Mouse (Mus musculus): ENCODE data around the gene Trim32. TPM values are rescaled to one million over a fixed set of nuclear protein-coding genes. Genes with fewer than 3 reads are reported as not detected.

The Trim32 gene
- 188 and 189 TPM in 2 replicates for polyA plus RNA-seq (2014; fragmentation: Nextera tagmentation; extraction: Ambion mirVana)

GRCm38 (mm10) chr4:65604504-65605150, at the start of gene Trim32:
TSS of gene Trim32 (plus strand) at chr4:65604986.
- Histone ChIP-seq H3K4me2 (ENCODE audit: low read depth, low read length) (peak within 1 kb of the TSS; percentile 63), H3K9ac (replicated peaks; ENCODE audit: low read depth, low read length) (peak within 1 kb of the TSS; percentile 81), H3K4me1 (ENCODE audit: control insufficient read depth, insufficient read depth, low read length) (peaks cover 21% of the 10 kb centered on the region), H3K27ac (ENCODE audit: low read depth, low read length) (peak within 1 kb of the TSS; percentile 88), H3K36me3 (ENCODE audit: control insufficient read depth, insufficient read depth, low read length) (no peaks in the 10 kb centered on the region), H3K27me3 (ENCODE audit: control insufficient read depth, insufficient read depth, low read length) (no peaks in the 10 kb centered on the region), H3K4me3 (ENCODE audit: low read depth, low read length) (peak within 1 kb of the TSS; percentile 73), H3K9me3 (ENCODE audit: control insufficient read depth, low read length) (no peaks in the 10 kb centered on the region)
- peak; percentile 98 for ATAC-seq (ENCODE audit: low read depth)
- WGBS: 4% methylated on average over 33 of the region's 33 CpGs

GRCm38 (mm10) chr4:65565493-65565892, 39.3 kb upstream of the Trim32 start:
- no peaks in the 10 kb centered on the region for H3K36me3 ChIP-seq (ENCODE audit: control insufficient read depth, insufficient read depth, low read length)
- H3K27ac ChIP-seq (ENCODE audit: low read depth, low read length): no peak overlapping the region
- H3K9ac ChIP-seq (replicated peaks; ENCODE audit: low read depth, low read length): no peak overlapping the region
- WGBS: 79% methylated on average over 4 of the region's 4 CpGs
- no peak for ATAC-seq (ENCODE audit: low read depth)
- no peaks in the 10 kb centered on the region for H3K27me3 ChIP-seq (ENCODE audit: control insufficient read depth, insufficient read depth, low read length)
- no peak overlapping the region for H3K4me3 ChIP-seq (ENCODE audit: low read depth, low read length)
- no peaks in the 10 kb centered on the region for H3K4me1 ChIP-seq (ENCODE audit: control insufficient read depth, insufficient read depth, low read length)
- H3K9me3 ChIP-seq (ENCODE audit: control insufficient read depth, low read length): no peaks in the 10 kb centered on the region
- H3K4me2 ChIP-seq (ENCODE audit: low read depth, low read length): no peak overlapping the region

DNA sequence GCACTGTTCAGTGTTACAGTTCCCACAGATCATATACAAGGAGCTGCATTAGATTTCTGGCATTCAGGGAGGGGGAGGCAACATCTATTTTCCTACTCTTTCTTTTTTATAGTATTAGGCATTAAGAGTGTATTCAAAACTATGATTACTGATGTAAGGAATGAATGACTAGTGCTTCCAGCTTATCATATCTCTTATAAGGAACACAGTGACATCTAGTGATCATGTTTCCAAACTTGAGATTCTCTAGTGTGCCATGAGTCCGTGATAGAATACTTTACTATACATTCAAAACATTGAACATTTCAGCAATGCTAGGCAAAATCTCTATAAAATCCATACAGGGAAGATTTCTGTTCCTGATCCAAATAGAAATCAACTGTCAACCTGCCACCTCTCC, 24.5 kb upstream of the Trim32 start:
- H3K27me3 ChIP-seq (ENCODE audit: control insufficient read depth, insufficient read depth, low read length): no peaks in the 10 kb centered on the region
- H3K27ac ChIP-seq (ENCODE audit: low read depth, low read length): no peak overlapping the region
- H3K4me1 ChIP-seq (ENCODE audit: control insufficient read depth, insufficient read depth, low read length): no peaks in the 10 kb centered on the region
- H3K36me3 ChIP-seq (ENCODE audit: control insufficient read depth, insufficient read depth, low read length): no peaks in the 10 kb centered on the region
- no peak overlapping the region for H3K4me3 ChIP-seq (ENCODE audit: low read depth, low read length)
- H3K4me2 ChIP-seq (ENCODE audit: low read depth, low read length): no peak overlapping the region
- no peak overlapping the region for H3K9ac ChIP-seq (replicated peaks; ENCODE audit: low read depth, low read length)
- 80% methylated on average over 1 of the region's 1 CpGs for WGBS
- H3K9me3 ChIP-seq (ENCODE audit: control insufficient read depth, low read length): no peaks in the 10 kb centered on the region
- ATAC-seq (ENCODE audit: low read depth): no peak

DNA sequence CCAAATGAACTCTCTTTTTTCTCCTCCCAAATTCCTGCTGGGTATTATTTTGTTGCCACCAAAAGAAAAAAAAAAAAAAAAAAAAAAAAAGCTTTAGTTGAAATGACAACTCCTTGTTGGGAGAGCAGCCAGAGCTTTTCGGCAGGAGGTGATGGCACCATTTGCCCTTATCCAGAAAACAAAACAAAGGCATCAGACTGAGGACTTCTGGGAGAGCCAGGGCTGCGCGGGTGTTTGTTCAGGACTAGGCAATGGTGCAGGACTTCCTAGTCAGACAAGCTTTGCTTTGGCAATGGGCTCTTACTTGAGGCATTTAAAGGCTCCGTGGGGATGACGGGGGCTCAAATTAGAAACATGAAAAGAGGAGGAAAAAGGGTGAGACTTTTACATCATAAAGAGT, 17.8 kb upstream of the Trim32 start:
- Histone ChIP-seq H3K27me3 (ENCODE audit: control insufficient read depth, insufficient read depth, low read length) (no peaks in the 10 kb centered on the region), H3K27ac (ENCODE audit: low read depth, low read length) (no peak overlapping the region), H3K9ac (replicated peaks; ENCODE audit: low read depth, low read length) (no peak overlapping the region), H3K4me1 (ENCODE audit: control insufficient read depth, insufficient read depth, low read length) (no peaks in the 10 kb centered on the region), H3K9me3 (ENCODE audit: control insufficient read depth, low read length) (no peaks in the 10 kb centered on the region), H3K4me3 (ENCODE audit: low read depth, low read length) (no peak overlapping the region), H3K36me3 (ENCODE audit: control insufficient read depth, insufficient read depth, low read length) (no peaks in the 10 kb centered on the region), H3K4me2 (ENCODE audit: low read depth, low read length) (no peak overlapping the region)
- 58% methylated on average over 5 of the region's 5 CpGs for WGBS
- no peak for ATAC-seq (ENCODE audit: low read depth)

GRCm38 (mm10) chr4:65589780-65590179, 15.0 kb upstream of the Trim32 start:
- no peak overlapping the region for H3K4me3 ChIP-seq (ENCODE audit: low read depth, low read length)
- H3K36me3 ChIP-seq (ENCODE audit: control insufficient read depth, insufficient read depth, low read length): no peaks in the 10 kb centered on the region
- no peaks in the 10 kb centered on the region for H3K4me1 ChIP-seq (ENCODE audit: control insufficient read depth, insufficient read depth, low read length)
- H3K27ac ChIP-seq (ENCODE audit: low read depth, low read length): no peak overlapping the region
- no peak overlapping the region for H3K9ac ChIP-seq (replicated peaks; ENCODE audit: low read depth, low read length)
- H3K27me3 ChIP-seq (ENCODE audit: control insufficient read depth, insufficient read depth, low read length): no peaks in the 10 kb centered on the region
- no peak overlapping the region for H3K4me2 ChIP-seq (ENCODE audit: low read depth, low read length)
- no peaks in the 10 kb centered on the region for H3K9me3 ChIP-seq (ENCODE audit: control insufficient read depth, low read length)
- peak; percentile 88 for ATAC-seq (ENCODE audit: low read depth)

DNA sequence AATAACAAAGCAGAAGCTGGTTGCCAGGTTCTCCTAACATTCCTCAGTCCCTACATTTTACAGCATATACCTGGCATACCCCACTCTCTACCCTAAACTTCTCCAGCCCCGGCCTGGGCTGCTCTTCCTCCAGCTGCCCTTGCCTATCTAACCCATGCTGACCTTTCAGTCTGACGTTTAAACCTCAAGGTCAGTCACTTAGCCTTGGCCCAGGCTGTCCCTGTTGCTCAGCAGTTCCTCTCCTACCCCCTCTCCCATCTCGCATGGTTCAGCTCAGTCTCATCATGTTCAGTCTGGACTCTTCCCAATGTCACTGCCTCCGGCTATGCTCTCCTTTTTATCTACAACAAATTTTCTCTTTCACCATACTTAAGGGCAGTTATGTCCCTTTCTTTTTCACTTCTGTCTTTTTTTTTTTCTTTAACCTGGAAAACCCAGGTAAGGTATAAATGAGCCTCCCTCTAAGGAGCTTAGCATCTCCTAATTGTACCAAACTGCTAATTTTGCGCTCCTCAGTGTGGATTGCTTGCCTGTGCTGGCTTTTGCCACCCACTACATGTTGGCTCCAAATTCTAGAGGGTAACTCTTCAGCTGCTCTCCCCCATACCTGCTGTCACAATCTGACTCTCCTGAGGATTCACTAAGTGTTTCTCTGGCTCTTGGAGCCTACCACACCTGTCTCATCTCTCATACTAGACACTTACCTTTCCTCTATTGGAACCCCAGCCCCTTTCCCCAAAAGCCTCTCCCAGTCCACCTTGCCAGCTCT, 10.0 kb upstream of the Trim32 start:
- H3K4me2 ChIP-seq (ENCODE audit: low read depth, low read length): no peak overlapping the region
- no peak overlapping the region for H3K4me3 ChIP-seq (ENCODE audit: low read depth, low read length)
- H3K36me3 ChIP-seq (ENCODE audit: control insufficient read depth, insufficient read depth, low read length): no peaks in the 10 kb centered on the region
- no peaks in the 10 kb centered on the region for H3K27me3 ChIP-seq (ENCODE audit: control insufficient read depth, insufficient read depth, low read length)
- 79% methylated on average over 5 of the region's 5 CpGs for WGBS
- H3K27ac ChIP-seq (ENCODE audit: low read depth, low read length): no peak overlapping the region
- no peak for ATAC-seq (ENCODE audit: low read depth)
- H3K9me3 ChIP-seq (ENCODE audit: control insufficient read depth, low read length): no peaks in the 10 kb centered on the region
- no peak overlapping the region for H3K9ac ChIP-seq (replicated peaks; ENCODE audit: low read depth, low read length)
- H3K4me1 ChIP-seq (ENCODE audit: control insufficient read depth, insufficient read depth, low read length): no peaks in the 10 kb centered on the region

DNA sequence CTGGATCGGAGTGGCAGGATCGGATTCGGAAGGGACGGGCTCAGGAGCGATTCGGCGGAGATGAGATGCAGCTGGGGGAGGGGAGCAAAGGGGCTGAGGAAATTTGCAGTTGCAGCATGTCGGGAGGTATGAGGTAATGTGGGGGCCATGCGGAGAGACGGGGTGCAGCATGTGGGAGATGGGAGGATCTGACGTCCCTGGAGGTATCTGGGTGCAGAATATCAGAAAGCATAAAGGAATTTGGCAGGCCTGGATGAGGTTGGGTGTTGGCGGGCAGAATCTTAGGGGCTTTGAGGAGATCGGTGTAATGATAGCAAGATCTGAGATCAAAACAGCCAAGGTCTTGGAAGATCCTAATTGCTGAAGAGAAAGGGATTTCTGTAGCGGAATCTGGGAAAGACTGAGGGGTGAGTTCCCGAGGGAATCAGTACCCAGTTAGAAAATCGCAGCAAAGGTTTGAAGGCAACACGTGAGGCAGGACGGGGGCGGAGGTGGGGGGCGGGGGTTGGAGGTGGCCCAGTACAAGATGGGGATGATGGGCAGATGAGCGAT, 441 bp downstream of the Trim32 start:
- peak overlapping the region; percentile 88 for H3K27ac ChIP-seq (ENCODE audit: low read depth, low read length)
- H3K9ac ChIP-seq (replicated peaks; ENCODE audit: low read depth, low read length): peak overlapping the region; percentile 81
- under 1% methylated on average over 21 of the region's 21 CpGs for WGBS
- H3K36me3 ChIP-seq (ENCODE audit: control insufficient read depth, insufficient read depth, low read length): no peaks in the 10 kb centered on the region
- peaks cover 21% of the 10 kb centered on the region for H3K4me1 ChIP-seq (ENCODE audit: control insufficient read depth, insufficient read depth, low read length)
- peak overlapping the region; percentile 73 for H3K4me3 ChIP-seq (ENCODE audit: low read depth, low read length)
- peak; percentile 91 for ATAC-seq (ENCODE audit: low read depth)
- H3K27me3 ChIP-seq (ENCODE audit: control insufficient read depth, insufficient read depth, low read length): no peaks in the 10 kb centered on the region
- peak overlapping the region; percentile 63 for H3K4me2 ChIP-seq (ENCODE audit: low read depth, low read length)
- no peaks in the 10 kb centered on the region for H3K9me3 ChIP-seq (ENCODE audit: control insufficient read depth, low read length)

GRCm38 (mm10) chr4:65607184-65607631, 2.4 kb downstream of the Trim32 start:
- 84% methylated on average over 10 of the region's 10 CpGs for WGBS
- no peaks in the 10 kb centered on the region for H3K27me3 ChIP-seq (ENCODE audit: control insufficient read depth, insufficient read depth, low read length)
- no peak overlapping the region for H3K4me3 ChIP-seq (ENCODE audit: low read depth, low read length)
- no peak overlapping the region for H3K27ac ChIP-seq (ENCODE audit: low read depth, low read length)
- peak overlapping the region; percentile 63 for H3K4me2 ChIP-seq (ENCODE audit: low read depth, low read length)
- peaks cover 25% of the 10 kb centered on the region for H3K4me1 ChIP-seq (ENCODE audit: control insufficient read depth, insufficient read depth, low read length)
- peak overlapping the region; percentile 8; the same call in 1 of the 2 replicates for H3K9ac ChIP-seq (replicated peaks; ENCODE audit: low read depth, low read length)
- ATAC-seq (ENCODE audit: low read depth): no peak
- H3K36me3 ChIP-seq (ENCODE audit: control insufficient read depth, insufficient read depth, low read length): no peaks in the 10 kb centered on the region
- H3K9me3 ChIP-seq (ENCODE audit: control insufficient read depth, low read length): no peaks in the 10 kb centered on the region

DNA sequence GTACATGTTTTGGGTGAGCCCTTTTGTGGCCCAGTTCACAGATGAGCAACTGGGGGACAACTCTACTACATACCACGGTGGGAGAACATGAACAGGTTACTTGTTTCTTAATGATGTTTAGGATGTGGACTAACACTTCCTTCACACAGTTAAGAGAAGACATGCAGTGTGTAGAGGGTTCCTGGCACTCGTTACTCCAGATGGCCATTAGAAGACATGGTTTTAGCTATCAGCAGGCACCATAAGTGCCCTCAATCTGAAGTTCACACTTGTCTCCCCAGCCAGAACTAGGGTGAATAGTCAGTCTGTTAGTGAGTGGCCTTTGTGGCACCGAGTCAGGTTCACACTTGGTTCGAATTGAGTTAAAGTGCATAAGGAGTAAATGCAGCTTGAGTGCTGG, 3.3 kb downstream of the Trim32 start:
- Histone ChIP-seq H3K4me1 (ENCODE audit: control insufficient read depth, insufficient read depth, low read length) (peaks cover 25% of the 10 kb centered on the region), H3K9ac (replicated peaks; ENCODE audit: low read depth, low read length) (no peak overlapping the region), H3K4me2 (ENCODE audit: low read depth, low read length) (no peak overlapping the region), H3K36me3 (ENCODE audit: control insufficient read depth, insufficient read depth, low read length) (peaks cover 1% of the 10 kb centered on the region; the same call in 1 of the 2 replicates), H3K27me3 (ENCODE audit: control insufficient read depth, insufficient read depth, low read length) (no peaks in the 10 kb centered on the region), H3K27ac (ENCODE audit: low read depth, low read length) (no peak overlapping the region), H3K9me3 (ENCODE audit: control insufficient read depth, low read length) (no peaks in the 10 kb centered on the region), H3K4me3 (ENCODE audit: low read depth, low read length) (no peak overlapping the region)
- ATAC-seq (ENCODE audit: low read depth): no peak
- WGBS: 90% methylated on average over 4 of the region's 4 CpGs

Measured in neural tube, embryonic 14.5 days (tissue).